In genomic region chr11:98981997-98982772, GRCm38 (mm10) we compare ENCODE assay signal across 8 mouse cellular contexts. TPM values are rescaled to one million over a fixed set of nuclear protein-coding genes. Genes with fewer than 3 reads are reported as not detected.
A peak's percentile ranks its signal among the peaks of the same experiment; 100 is the strongest.
DNase-seq lines count a peak whose midpoint lies in the region; ATAC-seq and TF ChIP-seq lines count a peak whose summit lies in the region.

No protein-coding gene starts in this region.

- TF ChIP-seq CTCF in thymus, adult 2 months (IDR thresholded peaks at IDR 0.05; ENCODE audit: borderline replicate concordance, control insufficient read depth, extremely low read depth, insufficient read depth, low read length, poor library complexity): 0 out of 2 replicates have a peak, but pooled peaks have one; percentile 24
- TF ChIP-seq CTCF in forebrain, postnatal 0 days (IDR thresholded peaks at IDR 0.05; ENCODE audit: low read depth): peak; percentile 82
- peak; percentile 76 for TF ChIP-seq CTCF in intestine, postnatal 0 days (IDR thresholded peaks at IDR 0.05; ENCODE audit: low read depth)

- peaks cover 13% of the 10 kb centered on the region for H3K4me1 ChIP-seq in thymus, adult 2 months (replicated peaks; ENCODE audit: control insufficient read depth, insufficient read depth, low read length)
- no peaks in the 10 kb centered on the region; the same call in 1 of the 2 replicates for H3K4me1 ChIP-seq in forebrain, postnatal 0 days (ENCODE audit: insufficient read depth)
- H3K4me1 ChIP-seq in intestine, postnatal 0 days (replicated peaks; ENCODE audit: control insufficient read depth, insufficient read depth, low read length): no peaks in the 10 kb centered on the region
- H3K4me1 ChIP-seq in liver, embryonic 11.5 days (replicated peaks; ENCODE audit: control insufficient read depth, insufficient read depth, low read length): peaks cover 21% of the 10 kb centered on the region

- WGBS in thymus, adult 2 months: under 1% methylated on average over 94 of the region's 94 CpGs
- WGBS in forebrain, postnatal 0 days: 2% methylated on average over 94 of the region's 94 CpGs
- under 1% methylated on average over 94 of the region's 94 CpGs for WGBS in intestine, postnatal 0 days
- WGBS in liver, embryonic 11.5 days: under 1% methylated on average over 94 of the region's 94 CpGs

- DNase-seq in thymus, adult 2 months: peak; percentile 33
- no peak for DNase-seq in thymus, postnatal 25 days
- peak; percentile 74 for DNase-seq in cerebellum, adult 11-12 months
- DNase-seq in forebrain, postnatal 0 days: peak; percentile 87
- peak; percentile 55 for DNase-seq in liver, embryonic 11.5 days (ENCODE audit: low spot score)
- peak; percentile 81 for DNase-seq in naive thymus-derived CD4-positive, alpha-beta T cell, adult 2 months (ENCODE audit: low read depth)
- no peak for DNase-seq in c-Kit-positive CD71-positive TER-119-positive erythroid progenitor cells, embryonic 14.5 days (ENCODE audit: low spot score)

- ATAC-seq in forebrain, postnatal 0 days: peak; percentile 90
- ATAC-seq in intestine, postnatal 0 days: peak; percentile 74
- ATAC-seq in liver, embryonic 11.5 days (replicated peaks; ENCODE audit: low FRiP score): no peak; the same call in 1 of the 2 replicates

- H3K9ac ChIP-seq in forebrain, postnatal 0 days: peak overlapping the region; percentile 73
- peak overlapping the region; percentile 45 for H3K9ac ChIP-seq in intestine, postnatal 0 days (ENCODE audit: low read depth, low read length)
- H3K9ac ChIP-seq in liver, embryonic 11.5 days (ENCODE audit: low read depth, low read length): peak overlapping the region; percentile 43

- H3K27me3 ChIP-seq in thymus, adult 2 months (ENCODE audit: control insufficient read depth, insufficient read depth, low read length): no peaks in the 10 kb centered on the region
- no peaks in the 10 kb centered on the region for H3K27me3 ChIP-seq in forebrain, postnatal 0 days (ENCODE audit: insufficient read depth, low read length)
- H3K27me3 ChIP-seq in intestine, postnatal 0 days (replicated peaks; ENCODE audit: control insufficient read depth, insufficient read depth, low read length): peaks cover 8% of the 10 kb centered on the region
- peaks cover 51% of the 10 kb centered on the region for H3K27me3 ChIP-seq in liver, embryonic 11.5 days (replicated peaks; ENCODE audit: control insufficient read depth, insufficient read depth, low read length)

- peak overlapping the region; percentile 48 for H3K4me3 ChIP-seq in thymus, adult 2 months (ENCODE audit: control insufficient read depth, insufficient read depth, low read length)
- peak overlapping the region; percentile 69 for H3K4me3 ChIP-seq in forebrain, postnatal 0 days (ENCODE audit: low read depth, low read length)
- peak overlapping the region; percentile 61 for H3K4me3 ChIP-seq in intestine, postnatal 0 days (ENCODE audit: low read depth, low read length)
- peak overlapping the region; percentile 56 for H3K4me3 ChIP-seq in liver, embryonic 11.5 days (ENCODE audit: low read depth, low read length)

- no peaks in the 10 kb centered on the region for H3K9me3 ChIP-seq in forebrain, postnatal 0 days (ENCODE audit: low read length)
- H3K9me3 ChIP-seq in intestine, postnatal 0 days (ENCODE audit: control insufficient read depth): no peaks in the 10 kb centered on the region
- H3K9me3 ChIP-seq in liver, embryonic 11.5 days (ENCODE audit: control insufficient read depth, low read length): no peaks in the 10 kb centered on the region

- H3K27ac ChIP-seq in thymus, adult 2 months (ENCODE audit: control insufficient read depth, insufficient read depth, low read length): no peak overlapping the region
- H3K27ac ChIP-seq in forebrain, postnatal 0 days (ENCODE audit: low read depth, low read length): peak overlapping the region; percentile 86
- no peak overlapping the region for H3K27ac ChIP-seq in intestine, postnatal 0 days (ENCODE audit: low read depth, low read length)
- no peak overlapping the region for H3K27ac ChIP-seq in liver, embryonic 11.5 days (ENCODE audit: low read depth, low read length)

- peak overlapping the region; percentile 72 for H3K4me2 ChIP-seq in forebrain, postnatal 0 days (ENCODE audit: low read depth)
- H3K4me2 ChIP-seq in intestine, postnatal 0 days (replicated peaks; ENCODE audit: low read depth): peak overlapping the region; percentile 99
- peak overlapping the region; percentile 91 for H3K4me2 ChIP-seq in liver, embryonic 11.5 days

- TF ChIP-seq POLR2A in thymus, adult 2 months (IDR thresholded peaks at IDR 0.05; ENCODE audit: control insufficient read depth, extremely low read depth, insufficient read depth, low read length, poor library complexity): peak; percentile 33; the same call in 1 of the 2 replicates

- no peaks in the 10 kb centered on the region for H3K36me3 ChIP-seq in thymus, adult 2 months (ENCODE audit: control insufficient read depth, insufficient read depth, low read length)
- H3K36me3 ChIP-seq in forebrain, postnatal 0 days (ENCODE audit: insufficient read depth): no peaks in the 10 kb centered on the region
- no peaks in the 10 kb centered on the region for H3K36me3 ChIP-seq in intestine, postnatal 0 days (ENCODE audit: control insufficient read depth, insufficient read depth)
- H3K36me3 ChIP-seq in liver, embryonic 11.5 days (ENCODE audit: control insufficient read depth, insufficient read depth, low read length): no peaks in the 10 kb centered on the region

RNA-seq across cellular contexts. Expression of gene Gjd3, which starts 0.6 kb away (rescaled TPM):
- polyA plus RNA-seq in thymus, adult 2 months (2012; rRNA removed): 1.3 and 1.9 TPM in 2 replicates
- 1.2 and 1.4 TPM in 2 replicates for total RNA-seq in forebrain, postnatal 0 days (2014; rRNA removed)
- polyA plus RNA-seq in forebrain, postnatal 0 days (2015; fragmentation: Nextera tagmentation; extraction: Ambion mirVana): 2.0 and 2.7 TPM in 2 replicates
- 0.61 and 0.80 TPM in 2 replicates for polyA plus RNA-seq in intestine, postnatal 0 days (2015; fragmentation: Nextera tagmentation; extraction: Ambion mirVana)
- polyA plus RNA-seq in liver, embryonic 11.5 days (2014; fragmentation: Nextera tagmentation; extraction: Ambion mirVana): 0.21 and 0.22 TPM in 2 replicates

RNA-seq across cellular contexts. Expression of gene Top2a, which starts 41.8 kb away (rescaled TPM):
- 59.2 and 85.6 TPM in 2 replicates for polyA plus RNA-seq in thymus, adult 2 months (2012; rRNA removed)
- total RNA-seq in forebrain, postnatal 0 days (2014; rRNA removed): 30.2 and 40.7 TPM in 2 replicates
- 18.1 and 19.7 TPM in 2 replicates for polyA plus RNA-seq in forebrain, postnatal 0 days (2015; fragmentation: Nextera tagmentation; extraction: Ambion mirVana)
- polyA plus RNA-seq in intestine, postnatal 0 days (2015; fragmentation: Nextera tagmentation; extraction: Ambion mirVana): 40.9 and 41.8 TPM in 2 replicates
- polyA plus RNA-seq in liver, embryonic 11.5 days (2014; fragmentation: Nextera tagmentation; extraction: Ambion mirVana): 315 and 330 TPM in 2 replicates

RNA-seq across cellular contexts. Expression of gene Rara, which starts 54.6 kb away (rescaled TPM):
- polyA plus RNA-seq in thymus, adult 2 months (2012; rRNA removed): 63.5 and 74.1 TPM in 2 replicates
- 11.6 and 15.2 TPM in 2 replicates for total RNA-seq in forebrain, postnatal 0 days (2014; rRNA removed)
- 9.5 and 10.7 TPM in 2 replicates for polyA plus RNA-seq in forebrain, postnatal 0 days (2015; fragmentation: Nextera tagmentation; extraction: Ambion mirVana)
- polyA plus RNA-seq in intestine, postnatal 0 days (2015; fragmentation: Nextera tagmentation; extraction: Ambion mirVana): 22.2 and 22.4 TPM in 2 replicates
- polyA plus RNA-seq in liver, embryonic 11.5 days (2014; fragmentation: Nextera tagmentation; extraction: Ambion mirVana): 18.6 and 20.1 TPM in 2 replicates

RNA-seq across cellular contexts. Expression of gene Igfbp4, which starts 58.9 kb away (rescaled TPM):
- 176 and 220 TPM in 2 replicates for polyA plus RNA-seq in thymus, adult 2 months (2012; rRNA removed)
- total RNA-seq in forebrain, postnatal 0 days (2014; rRNA removed): 99.0 and 102 TPM in 2 replicates
- polyA plus RNA-seq in forebrain, postnatal 0 days (2015; fragmentation: Nextera tagmentation; extraction: Ambion mirVana): 128 and 142 TPM in 2 replicates
- 174 and 176 TPM in 2 replicates for polyA plus RNA-seq in intestine, postnatal 0 days (2015; fragmentation: Nextera tagmentation; extraction: Ambion mirVana)
- polyA plus RNA-seq in liver, embryonic 11.5 days (2014; fragmentation: Nextera tagmentation; extraction: Ambion mirVana): 324 and 328 TPM in 2 replicates

Comparison
In these comparisons a context has a peak if more than half of its experiments do, and no peak if none do; other contexts are left out.
1. DNase-seq: peak in thymus, adult 2 months (single experiment), cerebellum, adult 11-12 months (single experiment), forebrain, postnatal 0 days (single experiment), liver, embryonic 11.5 days (single experiment) and naive thymus-derived CD4-positive, alpha-beta T cell, adult 2 months (single experiment); none in thymus, postnatal 25 days (single experiment) and c-Kit-positive CD71-positive TER-119-positive erythroid progenitor cells, embryonic 14.5 days (single experiment).
2. CTCF ChIP-seq: peak in every context shown above with its lines; median percentile 82 in forebrain, postnatal 0 days; 76 in intestine, postnatal 0 days; 24 in thymus, adult 2 months.
3. Peak in every context shown above with its lines, with median percentiles within 50 percentile points of each other: H3K4me3 ChIP-seq, H3K4me2 ChIP-seq and H3K9ac ChIP-seq.